Mouse (Mus musculus) lung, embryonic 14.5 days (tissue): ENCODE results near the gene Npas3. TPM values are rescaled to one million over a fixed set of nuclear protein-coding genes. Genes with fewer than 3 reads are reported as not detected.

Experiments
- ATAC-seq: fragments of 200-750 bp; cut with Nextera tagmentation; 2 replicates; pipeline ENCODE4 v1.8.0; 2017; ENCODE audit warnings: mild to moderate bottlenecking, moderate TSS enrichment, moderate library complexity; ENCODE audit not compliant: insufficient read depth
- DNase-seq: peaks from one replicate; pipeline ENCODE4 v3.0.0-alpha.2; 2015
- H3K27ac ChIP-seq: fragments of 300-500 bp; sonication (generic); 2 replicates; pipeline ENCODE4 v1.5.1; 2014; ENCODE audit warnings: low read depth, mild to moderate bottlenecking, moderate library complexity
- H3K27me3 ChIP-seq: fragments of 300-500 bp; sonication (generic); 2 replicates; pipeline ENCODE4 v1.6.1; 2014; ENCODE audit warnings: low read length, control low read depth; ENCODE audit not compliant: insufficient read depth
- H3K36me3 ChIP-seq: fragments of 300-500 bp; sonication (generic); 2 replicates; pipeline ENCODE4 v1.6.1; 2014; ENCODE audit warnings: control low read depth; ENCODE audit not compliant: insufficient read depth
- H3K4me1 ChIP-seq: fragments of 300-500 bp; sonication (generic); 2 replicates; pipeline ENCODE4 v1.6.1; 2014; ENCODE audit warnings: antibody characterized with exemption, control low read depth; ENCODE audit not compliant: insufficient read depth
- H3K4me2 ChIP-seq: fragments of 300-500 bp; sonication (generic); 2 replicates; pipeline ENCODE4 v1.6.1; 2014; ENCODE audit warnings: mild to moderate bottlenecking
- H3K4me3 ChIP-seq: fragments of 300-500 bp; sonication (generic); 2 replicates; pipeline ENCODE4 v1.5.1; 2014; ENCODE audit warnings: low read depth, low read length
- H3K9ac ChIP-seq: fragments of 300-500 bp; sonication (generic); 2 replicates; pipeline ENCODE4 v1.6.1; 2014
- H3K9me3 ChIP-seq: fragments of 300-500 bp; sonication (generic); 2 replicates; pipeline ENCODE4 v1.6.1; 2016; ENCODE audit warnings: low read depth, low read length, control low read depth
- CTCF ChIP-seq: IDR thresholded peaks from 2 replicates; pipeline ENCODE4 v1.5.1; 2016; ENCODE audit warnings: antibody characterized with exemption, low read depth
- WGBS: fragments of 180-500 bp; shearing (Covaris S2); extraction: QIAGEN DNeasy Blood & Tissue Kit; methylation state at CpG from one replicate; pipeline ENCODE4 v1.1.7; 2014; 5-methylcytosine and 5-hydroxymethylcytosine counted together
- polyA plus RNA-seq: library from polyadenylated mRNA; unstranded; fragments of >200 nt; fragmentation: Nextera tagmentation; extraction: Ambion mirVana; gene quantifications from 2 replicates; pipeline ENCODE4 v1.2.1, GENCODE M21; 2014

The Npas3 gene
- polyA plus RNA-seq, 1 experiment from 2014 or later = 0.62 TPM

DNA sequence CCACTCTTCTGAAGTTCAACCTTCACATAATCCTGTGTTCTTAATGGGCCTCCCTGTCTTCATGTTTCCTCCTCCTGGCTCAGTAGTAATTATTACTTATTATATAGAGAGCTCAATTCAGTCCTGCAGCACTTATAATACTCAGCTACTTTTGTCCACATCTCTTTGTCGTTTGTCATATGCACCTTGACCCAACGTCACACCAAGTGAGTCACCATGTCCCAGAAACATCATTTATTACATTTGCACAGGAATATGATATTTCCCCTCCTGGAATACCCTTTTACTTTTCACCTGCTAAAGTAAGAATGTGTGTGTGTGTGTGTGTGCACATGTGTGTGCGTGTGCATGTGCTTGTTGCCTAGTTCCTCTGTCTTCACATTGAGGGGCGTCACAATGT, 161.2 kb downstream of the Npas3 start:
- H3K27me3 ChIP-seq = no peaks in the 10 kb centered on the region
- no peak for TF ChIP-seq CTCF
- no peak overlapping the region for H3K9ac ChIP-seq
- H3K4me2 ChIP-seq = no peak overlapping the region
- H3K4me1 ChIP-seq = peaks cover 5% of the 10 kb centered on the region; the same call in 1 of the 2 replicates
- no peaks in the 10 kb centered on the region for H3K36me3 ChIP-seq
- H3K4me3 ChIP-seq = no peak overlapping the region
- no peaks in the 10 kb centered on the region for H3K9me3 ChIP-seq
- 80% methylated on average over 4 of the region's 4 CpGs for WGBS
- no peak overlapping the region for H3K27ac ChIP-seq
- no peak for DNase-seq
- ATAC-seq = no peak

DNA sequence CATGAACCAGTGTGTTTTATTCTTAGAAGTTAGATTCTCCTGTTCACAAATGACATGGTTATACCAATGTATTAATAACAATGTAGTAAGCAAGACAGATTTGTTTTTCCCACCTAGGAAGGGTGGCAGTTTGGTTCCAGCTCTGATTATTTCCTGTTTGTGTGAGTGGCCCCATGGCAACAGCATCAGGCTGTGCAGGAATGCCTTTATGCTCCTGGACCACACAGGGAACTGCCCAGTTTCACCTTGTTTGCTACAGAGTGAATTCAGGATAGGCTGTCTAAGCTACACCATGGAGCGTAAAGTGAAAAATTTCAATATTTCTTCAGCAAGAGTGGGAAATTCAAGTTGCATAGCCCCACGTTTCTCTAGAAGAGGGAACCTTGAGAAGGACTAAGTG, 162.2 kb downstream of the Npas3 start:
- no peak for DNase-seq
- 83% methylated on average over 2 of the region's 2 CpGs for WGBS
- Histone ChIP-seq H3K4me2 (no peak overlapping the region), H3K9me3 (no peaks in the 10 kb centered on the region), H3K27ac (no peak overlapping the region), H3K9ac (no peak overlapping the region), H3K27me3 (no peaks in the 10 kb centered on the region), H3K4me3 (no peak overlapping the region), H3K36me3 (no peaks in the 10 kb centered on the region), H3K4me1 (peaks cover 5% of the 10 kb centered on the region; the same call in 1 of the 2 replicates)
- TF ChIP-seq CTCF = no peak
- ATAC-seq = no peak

DNA sequence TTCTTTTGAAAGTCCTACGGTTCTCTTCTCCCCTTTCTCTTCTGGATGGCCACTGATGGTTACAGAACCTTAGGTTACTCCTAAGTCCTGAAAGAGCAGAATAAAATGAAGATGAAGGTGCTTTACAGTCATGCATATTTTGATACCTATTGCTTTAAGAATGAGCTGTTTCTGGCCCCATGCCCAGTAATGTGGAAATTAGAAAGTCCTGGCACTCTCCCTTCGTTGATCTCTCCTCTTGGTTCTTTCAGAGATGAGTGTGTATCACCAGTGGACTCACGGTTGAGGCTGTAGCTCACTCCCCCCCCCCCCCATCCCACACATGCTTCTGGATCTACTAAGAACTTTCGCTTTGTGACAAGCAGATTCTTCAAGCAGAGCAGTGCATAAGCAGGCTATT, 167.6 kb downstream of the Npas3 start:
- WGBS = 50% methylated on average over 4 of the region's 4 CpGs
- Histone ChIP-seq H3K4me1 (no peaks in the 10 kb centered on the region), H3K4me2 (no peak overlapping the region), H3K27me3 (no peaks in the 10 kb centered on the region), H3K9ac (no peak overlapping the region), H3K27ac (no peak overlapping the region), H3K9me3 (no peaks in the 10 kb centered on the region), H3K36me3 (no peaks in the 10 kb centered on the region), H3K4me3 (no peak overlapping the region)
- ATAC-seq (no peak), DNase-seq (peak; percentile 33)
- no peak for TF ChIP-seq CTCF

DNA sequence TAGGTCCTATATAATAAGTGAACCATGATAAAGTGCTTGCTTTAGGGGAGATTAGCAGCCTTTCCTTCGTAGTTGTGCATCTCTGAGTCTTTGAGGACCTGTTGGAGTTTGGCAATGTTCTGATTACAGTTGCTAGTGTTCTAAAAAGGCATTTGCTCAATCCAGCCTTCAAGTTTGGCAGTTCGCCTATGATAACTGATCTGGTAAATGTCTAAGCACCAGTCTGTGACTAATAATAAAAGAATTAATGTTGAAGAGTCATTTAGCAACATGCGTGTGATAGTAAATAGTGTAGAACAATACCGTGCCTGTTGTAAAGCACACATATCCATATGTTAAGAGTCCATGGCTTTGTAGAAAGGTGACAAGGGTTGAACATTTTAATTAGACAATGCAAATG, 173.2 kb downstream of the Npas3 start:
- no peaks in the 10 kb centered on the region for H3K27me3 ChIP-seq
- no peaks in the 10 kb centered on the region for H3K36me3 ChIP-seq
- no peak overlapping the region for H3K4me2 ChIP-seq
- H3K4me3 ChIP-seq = no peak overlapping the region
- no peaks in the 10 kb centered on the region for H3K4me1 ChIP-seq
- 79% methylated on average over 4 of the region's 4 CpGs for WGBS
- no peak for ATAC-seq
- no peak for DNase-seq
- H3K27ac ChIP-seq = no peak overlapping the region
- no peaks in the 10 kb centered on the region for H3K9me3 ChIP-seq
- no peak overlapping the region for H3K9ac ChIP-seq
- TF ChIP-seq CTCF = no peak

DNA sequence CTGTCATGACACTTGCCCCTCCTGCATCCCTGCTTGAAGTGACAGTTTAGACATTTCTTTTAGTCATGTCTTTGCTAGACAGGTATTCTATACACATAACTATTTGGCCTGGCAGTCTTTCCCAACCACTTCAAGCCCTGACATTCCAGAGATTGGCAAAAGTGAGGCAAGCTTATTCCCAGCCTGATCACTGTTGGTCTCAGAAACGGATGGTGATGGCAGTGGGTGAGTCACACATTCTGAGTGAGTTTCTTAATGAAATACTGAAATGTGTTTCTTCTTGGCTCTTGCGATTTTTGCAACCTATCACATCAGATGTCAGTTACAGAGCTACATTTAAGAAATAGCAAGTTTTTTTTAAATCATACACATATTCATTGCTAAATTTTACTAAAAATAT, 175.2 kb downstream of the Npas3 start:
- no peak for TF ChIP-seq CTCF

DNA sequence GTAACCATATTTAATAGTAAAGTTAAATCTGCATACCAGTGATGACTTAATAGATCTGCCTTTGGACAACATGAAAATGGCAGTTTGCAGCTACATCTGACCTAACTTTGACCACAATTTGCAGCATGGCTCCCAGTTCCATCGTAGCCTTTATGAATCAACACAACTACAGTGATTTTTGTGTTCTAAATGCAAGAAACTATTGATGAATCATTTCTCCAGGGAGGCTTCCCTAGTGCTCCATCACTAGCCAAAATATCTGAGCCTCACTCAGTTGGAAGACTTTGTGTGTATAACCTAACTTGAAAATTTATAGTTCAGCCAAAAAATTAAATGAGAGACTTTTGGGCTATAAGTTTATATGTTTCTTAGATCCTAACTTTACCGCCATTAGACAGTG, 177.5 kb downstream of the Npas3 start:
- ATAC-seq = no peak
- DNase-seq = no peak
- Histone ChIP-seq H3K9me3 (no peaks in the 10 kb centered on the region), H3K9ac (no peak overlapping the region), H3K27ac (no peak overlapping the region), H3K4me2 (no peak overlapping the region), H3K36me3 (no peaks in the 10 kb centered on the region), H3K27me3 (no peaks in the 10 kb centered on the region), H3K4me1 (no peaks in the 10 kb centered on the region), H3K4me3 (no peak overlapping the region)
- 94% methylated on average over 2 of the region's 2 CpGs for WGBS
- no peak for TF ChIP-seq CTCF

More for the DNA sequence above, 175.2 kb downstream of the Npas3 start:
- ATAC-seq = no peak
- WGBS = 61% methylated on average over 2 of the region's 2 CpGs
- Histone ChIP-seq H3K9ac (no peak overlapping the region), H3K4me2 (no peak overlapping the region), H3K9me3 (no peaks in the 10 kb centered on the region), H3K4me1 (no peaks in the 10 kb centered on the region), H3K4me3 (no peak overlapping the region), H3K36me3 (no peaks in the 10 kb centered on the region), H3K27ac (no peak overlapping the region), H3K27me3 (no peaks in the 10 kb centered on the region)
- DNase-seq = no peak

DNA sequence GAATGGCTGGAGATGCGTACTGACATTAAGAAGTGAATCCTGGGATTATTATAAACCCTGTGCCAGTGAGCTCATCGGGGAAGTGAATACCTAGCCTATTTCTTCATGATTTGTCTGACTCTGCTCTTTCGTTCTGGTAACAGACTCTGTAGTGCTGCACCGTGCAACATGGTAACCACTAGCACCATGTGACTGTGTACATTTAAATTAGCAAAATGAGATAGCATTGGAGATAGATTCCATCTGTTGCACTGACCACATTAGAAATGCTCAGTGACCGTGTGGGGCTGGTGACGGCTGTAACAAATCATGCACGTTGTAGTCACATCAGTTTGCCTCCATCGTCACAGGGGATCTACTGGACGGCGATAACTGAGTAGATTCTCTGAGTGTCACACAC, 178.7 kb downstream of the Npas3 start:
- Histone ChIP-seq H3K36me3 (no peaks in the 10 kb centered on the region), H3K27ac (no peak overlapping the region), H3K27me3 (no peaks in the 10 kb centered on the region), H3K9me3 (no peaks in the 10 kb centered on the region), H3K4me1 (no peaks in the 10 kb centered on the region), H3K4me3 (no peak overlapping the region), H3K9ac (no peak overlapping the region), H3K4me2 (no peak overlapping the region)
- ATAC-seq (no peak; the same call in 1 of the 2 replicates), DNase-seq (peak; percentile 11)
- TF ChIP-seq CTCF = no peak
- WGBS = 48% methylated on average over 10 of the region's 10 CpGs

DNA sequence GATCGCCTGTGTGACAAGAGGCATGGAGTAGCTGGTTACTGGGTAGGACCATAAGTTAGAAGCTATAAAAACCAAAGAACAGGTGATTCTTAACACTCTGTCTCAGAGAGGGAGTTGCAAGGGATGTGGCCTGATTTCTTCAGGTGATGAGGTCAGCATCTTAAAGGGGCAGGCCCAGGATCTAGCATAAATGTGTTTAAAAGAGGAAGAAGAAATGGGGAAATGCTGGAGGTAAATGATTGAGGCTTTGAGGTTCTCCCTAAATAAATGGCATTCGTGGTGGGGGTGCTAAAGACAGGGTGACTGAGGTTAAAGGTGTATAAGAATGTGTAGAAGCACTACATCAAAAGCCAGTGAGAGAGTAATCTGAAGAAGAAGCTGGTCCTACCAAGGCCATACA, 193.6 kb downstream of the Npas3 start:
- H3K4me3 ChIP-seq = no peak overlapping the region
- no peak overlapping the region for H3K4me2 ChIP-seq
- 66% methylated on average over 2 of the region's 2 CpGs for WGBS
- no peaks in the 10 kb centered on the region for H3K4me1 ChIP-seq
- no peak overlapping the region for H3K27ac ChIP-seq
- no peak for TF ChIP-seq CTCF
- no peak overlapping the region for H3K9ac ChIP-seq
- no peaks in the 10 kb centered on the region for H3K36me3 ChIP-seq
- H3K27me3 ChIP-seq = no peaks in the 10 kb centered on the region
- ATAC-seq (no peak), DNase-seq (no peak)
- H3K9me3 ChIP-seq = no peaks in the 10 kb centered on the region
